Mouse (Mus musculus): ENCODE results near the gene Tiam2.

DNA sequence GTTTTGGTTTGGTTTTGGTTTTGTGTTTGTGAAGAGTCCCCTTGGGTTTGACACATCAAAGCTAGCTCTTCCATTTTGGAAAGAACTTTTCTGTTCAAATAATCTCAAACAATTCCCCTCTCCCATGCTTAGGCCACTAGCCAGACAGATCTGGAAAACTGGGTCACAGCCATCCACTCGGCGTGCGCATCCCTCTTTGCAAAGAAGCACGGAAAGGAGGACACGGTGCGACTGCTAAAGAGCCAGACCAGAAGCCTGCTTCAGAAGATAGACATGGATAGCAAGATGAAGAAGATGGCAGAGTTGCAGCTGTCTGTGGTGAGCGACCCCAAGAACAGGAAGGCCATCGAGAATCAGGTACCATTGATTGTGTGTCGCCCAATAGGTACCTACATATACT is 102.3 kb downstream of the Tiam2 start:
- no peak for TF ChIP-seq POLR2A (IDR thresholded peaks at IDR 0.05; ENCODE audit: low read depth, low read length)
- no peak for TF ChIP-seq CTCF (IDR thresholded peaks at IDR 0.05; ENCODE audit: borderline replicate concordance, insufficient read depth, low read length)

All from embryonic fibroblast, embryonic 13.5 days (primary cell).